Mouse (Mus musculus): Measurements from ENCODE around the gene Cst12. TPM values are rescaled to one million over a fixed set of nuclear protein-coding genes. Genes with fewer than 3 reads are reported as not detected.
A peak's percentile ranks its signal among the peaks of the same experiment; 100 is the strongest.
"Not testable (repeated sequence)": the region's sequence is repeated elsewhere in the genome, so short reads cannot be mapped to it uniquely, and the experiment has no call there.

The Cst12 gene
- polyA plus RNA-seq, 1 experiment from 2014 or later: not detected

DNA sequence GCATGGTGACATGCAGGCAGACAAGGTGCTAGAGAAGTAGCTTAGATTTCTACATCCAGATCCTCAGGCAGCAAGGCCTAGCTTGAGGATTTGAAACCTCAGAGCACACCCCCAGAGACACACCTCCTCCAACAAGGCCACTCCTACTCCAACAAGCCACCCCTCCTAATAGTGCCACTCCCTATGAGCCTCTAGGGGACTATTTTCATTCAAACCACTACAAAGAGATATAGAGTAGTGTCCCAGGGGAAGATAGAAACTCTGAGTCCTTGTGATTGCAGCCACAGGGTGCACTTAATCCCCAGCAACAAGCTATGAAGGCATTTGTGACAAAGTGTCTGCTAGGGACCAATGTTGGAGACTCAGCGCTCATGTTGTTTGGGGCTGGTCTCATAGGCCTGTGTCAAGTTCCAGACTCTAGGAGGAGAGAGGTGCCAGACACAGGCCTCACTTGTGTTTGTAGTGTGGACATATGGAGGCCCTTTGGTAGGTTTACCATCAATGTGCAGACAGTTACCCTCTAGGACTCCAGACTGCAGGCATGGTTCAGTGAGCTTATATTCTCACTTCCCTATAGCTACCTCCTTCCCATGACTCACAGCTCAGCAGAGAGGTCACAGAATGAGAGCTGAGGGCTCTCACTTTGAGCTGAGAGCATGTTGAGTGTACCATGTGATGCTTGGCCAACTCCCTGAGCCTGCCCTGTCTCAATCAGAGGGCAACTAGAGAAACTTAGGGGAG lies 25.3 kb upstream of the Cst12 start:
- DNase-seq (ENCODE audit: low spot score) (no peak), ATAC-seq (replicated peaks; ENCODE audit: low FRiP score, low read depth) (0 out of 2 replicates have a peak, but pooled peaks have one; percentile 25)
- WGBS: 91% methylated on average over 1 of the region's 1 CpGs
- no peaks in the 10 kb centered on the region for H3K9me3 ChIP-seq (replicated peaks; ENCODE audit: low read length)
- H3K27me3 ChIP-seq (ENCODE audit: insufficient read depth, low read length): no peaks in the 10 kb centered on the region
- H3K36me3 ChIP-seq (ENCODE audit: insufficient read depth, low read length): no peaks in the 10 kb centered on the region
- no peak overlapping the region for H3K27ac ChIP-seq
- H3K4me3 ChIP-seq (replicated peaks; ENCODE audit: low read depth, low read length): no peak overlapping the region
- H3K4me1 ChIP-seq (replicated peaks; ENCODE audit: insufficient read depth, low read length): no peaks in the 10 kb centered on the region
- no peak overlapping the region for H3K9ac ChIP-seq (ENCODE audit: low read depth, low read length)
- TF ChIP-seq CTCF (IDR thresholded peaks at IDR 0.05; ENCODE audit: low read depth): no peak
- no peak overlapping the region for H3K4me2 ChIP-seq (ENCODE audit: low read length)

DNA sequence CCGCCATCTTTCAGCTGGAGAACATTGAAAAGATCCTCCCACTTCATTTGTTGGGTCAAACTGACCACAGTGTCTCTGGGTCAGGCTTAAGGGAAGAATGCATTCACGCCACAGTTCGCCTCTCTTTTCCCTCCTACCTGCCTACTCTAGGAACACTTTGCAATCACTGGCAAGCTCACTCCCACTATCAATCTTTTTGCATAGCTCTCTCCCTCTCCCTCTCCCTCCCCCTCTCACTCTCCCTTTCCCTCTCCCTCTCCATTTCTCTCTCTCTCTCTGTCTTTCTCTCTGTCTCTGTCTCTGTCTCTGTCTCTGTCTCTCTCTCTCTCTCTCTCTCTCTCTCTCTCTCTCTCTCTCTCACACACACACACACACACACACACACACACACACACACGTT lies 17.8 kb upstream of the Cst12 start, which contains the start of gene Cst11:
TSS of gene Cst11 (minus strand) at position 101 of the 400 bp plus-strand sequence.
- H3K4me3 ChIP-seq (replicated peaks; ENCODE audit: low read depth, low read length); H3K27ac ChIP-seq; H3K4me1 ChIP-seq (replicated peaks; ENCODE audit: insufficient read depth, low read length); H3K27me3 ChIP-seq (ENCODE audit: insufficient read depth, low read length); DNase-seq (ENCODE audit: low spot score); H3K9me3 ChIP-seq (replicated peaks; ENCODE audit: low read length); H3K9ac ChIP-seq (ENCODE audit: low read depth, low read length); H3K4me2 ChIP-seq (ENCODE audit: low read length); ATAC-seq (replicated peaks; ENCODE audit: low FRiP score, low read depth); H3K36me3 ChIP-seq (ENCODE audit: insufficient read depth, low read length): not testable (repeated sequence)
- 80% methylated on average over 4 of the region's 4 CpGs for WGBS

DNA sequence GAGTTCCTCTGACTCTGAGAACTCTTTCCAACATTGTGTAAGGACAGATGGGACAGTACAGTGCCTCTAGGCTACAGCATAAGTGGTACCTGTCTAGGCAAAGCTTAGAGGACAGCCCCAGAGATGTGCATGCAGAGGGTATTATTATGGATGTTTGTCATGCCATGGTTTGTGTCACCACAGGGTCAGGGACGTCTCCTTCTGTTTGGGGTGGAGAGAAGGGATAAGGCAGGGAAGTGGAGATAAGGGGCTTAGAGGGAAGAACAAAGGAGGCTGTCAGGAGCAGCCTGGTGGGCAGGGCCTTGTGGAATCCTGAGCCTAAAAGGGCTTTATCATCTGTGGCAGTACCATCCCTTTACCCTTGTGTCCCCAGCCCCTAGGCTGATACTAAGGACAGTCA lies 7.5 kb upstream of the Cst12 start, which contains the start of gene 8030411F24Rik:
TSS of gene 8030411F24Rik (plus strand) at position 301 of the 400 bp plus-strand sequence.
- no peaks in the 10 kb centered on the region for H3K4me1 ChIP-seq (replicated peaks; ENCODE audit: insufficient read depth, low read length)
- 39% methylated on average over 1 of the region's 1 CpGs for WGBS
- no peaks in the 10 kb centered on the region for H3K36me3 ChIP-seq (ENCODE audit: insufficient read depth, low read length)
- H3K4me2 ChIP-seq (ENCODE audit: low read length): no peak within 1 kb of the TSS
- ATAC-seq (replicated peaks; ENCODE audit: low FRiP score, low read depth) (no peak), DNase-seq (ENCODE audit: low spot score) (no peak)
- H3K9ac ChIP-seq (ENCODE audit: low read depth, low read length): no peak within 1 kb of the TSS
- H3K27me3 ChIP-seq (ENCODE audit: insufficient read depth, low read length): no peaks in the 10 kb centered on the region
- H3K9me3 ChIP-seq (replicated peaks; ENCODE audit: low read length): no peaks in the 10 kb centered on the region
- H3K27ac ChIP-seq: no peak within 1 kb of the TSS
- TF ChIP-seq CTCF (IDR thresholded peaks at IDR 0.05; ENCODE audit: low read depth): no peak
- H3K4me3 ChIP-seq (replicated peaks; ENCODE audit: low read depth, low read length): no peak within 1 kb of the TSS

DNA sequence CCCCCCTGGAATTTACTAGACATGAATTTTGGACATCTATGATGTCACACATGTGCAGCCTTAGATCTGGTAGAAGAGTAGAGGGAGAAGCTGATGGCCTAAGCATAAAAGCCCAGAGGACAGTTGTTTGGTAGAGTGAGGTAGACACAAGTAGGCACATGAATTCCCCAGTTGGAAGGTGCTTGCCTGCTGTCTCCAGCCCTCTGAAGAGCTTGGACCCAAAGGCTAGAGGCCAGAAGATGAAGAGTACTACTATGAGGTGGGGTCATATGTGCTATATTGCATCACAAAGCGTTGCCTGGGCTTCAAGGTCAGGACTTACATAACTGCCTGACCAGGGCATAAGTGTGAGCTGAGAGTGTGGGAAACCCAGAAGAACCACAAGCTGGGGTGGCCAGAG lies 9.3 kb downstream of the Cst12 start, which contains the start of gene Cst8:
TSS of gene Cst8 (plus strand) at position 301 of the 400 bp plus-strand sequence.
- H3K27ac ChIP-seq: no peak within 1 kb of the TSS
- no peaks in the 10 kb centered on the region for H3K4me1 ChIP-seq (replicated peaks; ENCODE audit: insufficient read depth, low read length)
- no peak within 1 kb of the TSS for H3K4me3 ChIP-seq (replicated peaks; ENCODE audit: low read depth, low read length)
- DNase-seq (ENCODE audit: low spot score) (no peak), ATAC-seq (replicated peaks; ENCODE audit: low FRiP score, low read depth) (no peak)
- no peaks in the 10 kb centered on the region for H3K27me3 ChIP-seq (ENCODE audit: insufficient read depth, low read length)
- H3K9ac ChIP-seq (ENCODE audit: low read depth, low read length): no peak within 1 kb of the TSS
- TF ChIP-seq CTCF (IDR thresholded peaks at IDR 0.05; ENCODE audit: low read depth): no peak
- H3K9me3 ChIP-seq (replicated peaks; ENCODE audit: low read length): no peaks in the 10 kb centered on the region
- H3K36me3 ChIP-seq (ENCODE audit: insufficient read depth, low read length): no peaks in the 10 kb centered on the region
- no peak within 1 kb of the TSS for H3K4me2 ChIP-seq (ENCODE audit: low read length)
- WGBS: 85% methylated on average over 1 of the region's 1 CpGs

DNA sequence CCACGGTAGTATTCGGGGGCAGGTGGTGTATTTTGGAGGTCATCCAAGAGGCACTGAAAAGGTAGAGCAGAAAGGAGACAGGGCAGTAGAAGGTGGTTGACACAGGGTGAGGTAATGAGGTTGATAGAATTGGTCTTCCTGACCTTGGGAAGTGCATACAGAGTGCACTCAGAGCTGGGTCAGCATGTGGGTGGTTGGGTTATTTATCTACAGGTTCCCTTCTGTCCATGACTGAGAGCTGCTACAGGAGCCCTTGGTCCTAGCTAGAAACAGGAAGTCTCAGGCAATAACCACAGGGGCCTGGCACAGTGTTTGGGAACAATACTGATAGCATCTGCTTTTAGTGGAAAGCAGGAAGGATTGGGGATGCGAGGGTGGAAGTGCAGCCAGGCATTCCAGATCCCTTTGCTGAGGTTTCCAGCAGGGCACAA lies 12.3 kb downstream of the Cst12 start:
- Histone ChIP-seq H3K4me3 (replicated peaks; ENCODE audit: low read depth, low read length) (no peak overlapping the region), H3K4me2 (ENCODE audit: low read length) (no peak overlapping the region), H3K27me3 (ENCODE audit: insufficient read depth, low read length) (no peaks in the 10 kb centered on the region), H3K4me1 (replicated peaks; ENCODE audit: insufficient read depth, low read length) (no peaks in the 10 kb centered on the region), H3K27ac (no peak overlapping the region), H3K9me3 (replicated peaks; ENCODE audit: low read length) (no peaks in the 10 kb centered on the region), H3K9ac (ENCODE audit: low read depth, low read length) (no peak overlapping the region), H3K36me3 (ENCODE audit: insufficient read depth, low read length) (no peaks in the 10 kb centered on the region)
- peak; percentile 61; the same call in 1 of the 2 replicates for ATAC-seq (replicated peaks; ENCODE audit: low FRiP score, low read depth)
- WGBS: 21% methylated on average over 3 of the region's 3 CpGs
- no peak for DNase-seq (ENCODE audit: low spot score)
- TF ChIP-seq CTCF (IDR thresholded peaks at IDR 0.05; ENCODE audit: low read depth): no peak

DNA sequence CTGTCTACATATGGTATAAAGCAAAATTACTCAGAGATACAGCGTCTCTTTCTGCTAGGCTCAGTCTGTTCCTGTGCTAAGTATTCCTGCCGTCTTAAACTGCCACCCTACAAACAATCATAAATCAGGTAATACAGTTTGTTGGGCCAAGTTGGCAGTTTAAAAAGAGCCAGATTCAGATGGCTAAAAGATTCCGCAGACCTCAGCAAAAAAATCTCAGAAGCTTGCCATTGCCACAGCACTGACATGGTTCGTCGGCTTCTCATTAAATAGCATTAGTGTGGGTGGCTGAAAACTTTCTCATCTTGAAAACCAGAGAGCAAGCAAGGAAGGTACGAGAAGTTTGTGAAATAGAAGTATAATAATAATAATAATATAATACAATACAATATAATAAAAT lies 17.5 kb downstream of the Cst12 start:
- Histone ChIP-seq H3K27ac (no peak overlapping the region), H3K36me3 (ENCODE audit: insufficient read depth, low read length) (no peaks in the 10 kb centered on the region), H3K9me3 (replicated peaks; ENCODE audit: low read length) (no peaks in the 10 kb centered on the region), H3K4me2 (ENCODE audit: low read length) (no peak overlapping the region), H3K4me3 (replicated peaks; ENCODE audit: low read depth, low read length) (no peak overlapping the region), H3K9ac (ENCODE audit: low read depth, low read length) (no peak overlapping the region), H3K27me3 (ENCODE audit: insufficient read depth, low read length) (no peaks in the 10 kb centered on the region), H3K4me1 (replicated peaks; ENCODE audit: insufficient read depth, low read length) (no peaks in the 10 kb centered on the region)
- DNase-seq (ENCODE audit: low spot score) (peak; percentile 7), ATAC-seq (replicated peaks; ENCODE audit: low FRiP score, low read depth) (no peak)
- TF ChIP-seq CTCF (IDR thresholded peaks at IDR 0.05; ENCODE audit: low read depth): no peak
- WGBS: 38% methylated on average over 6 of the region's 6 CpGs

Data from kidney, postnatal 0 days (tissue).